Mouse (Mus musculus): ENCODE measurements around the gene Mcts1.

GRCm38 (mm10) chrX:38650404-38651039, 50.1 kb downstream of the Mcts1 start:
- TF ChIP-seq CTCF (IDR thresholded peaks at IDR 0.05; ENCODE audit: control insufficient read depth, insufficient read depth, low read length) (no peak), POLR2A (IDR thresholded peaks at IDR 0.05; ENCODE audit: borderline replicate concordance, control insufficient read depth, low read depth, low read length) (no peak)

Data from bone marrow, adult 2 months (tissue).